Mouse (Mus musculus) midbrain, embryonic 13.5 days (tissue): ENCODE results near the gene Kcnk3. TPM values are rescaled to one million over a fixed set of nuclear protein-coding genes. Genes with fewer than 3 reads are reported as not detected.

Experiments used
- ATAC-seq: fragments of 200-750 bp; cut with Nextera tagmentation; 2 replicates; pipeline ENCODE4 v1.8.0; 2017; ENCODE audit warnings: mild to moderate bottlenecking, moderate TSS enrichment, moderate library complexity
- H3K27ac ChIP-seq: fragments of 300-500 bp; sonication (generic); 2 replicates; pipeline ENCODE4 v1.5.1; 2015; ENCODE audit warnings: inconsistent platforms, mild to moderate bottlenecking, moderate library complexity
- H3K27me3 ChIP-seq: fragments of 300-500 bp; sonication (generic); 2 replicates; pipeline ENCODE4 v1.6.1; 2015; ENCODE audit warnings: mild to moderate bottlenecking, inconsistent platforms
- H3K36me3 ChIP-seq: fragments of 300-500 bp; sonication (generic); 2 replicates; pipeline ENCODE4 v1.6.1; 2015; ENCODE audit warnings: mild to moderate bottlenecking, inconsistent platforms
- H3K4me1 ChIP-seq: fragments of 300-500 bp; sonication (generic); replicated peaks from 2 replicates; pipeline ENCODE4 v1.6.1; 2015; ENCODE audit warnings: inconsistent platforms
- H3K4me2 ChIP-seq: fragments of 300-500 bp; sonication (generic); replicated peaks from 2 replicates; pipeline ENCODE4 v1.6.1; 2015; ENCODE audit warnings: moderate library complexity, mild to moderate bottlenecking, inconsistent platforms
- H3K4me3 ChIP-seq: fragments of 300-500 bp; sonication (generic); replicated peaks from 2 replicates; pipeline ENCODE4 v1.5.1; 2015; ENCODE audit warnings: mild to moderate bottlenecking, inconsistent platforms
- H3K9ac ChIP-seq: fragments of 300-500 bp; sonication (generic); replicated peaks from 2 replicates; pipeline ENCODE4 v1.6.1; 2015; ENCODE audit warnings: mild to moderate bottlenecking, inconsistent platforms
- H3K9me3 ChIP-seq: fragments of 300-500 bp; sonication (generic); 2 replicates; pipeline ENCODE4 v1.6.1; 2016; ENCODE audit warnings: mild to moderate bottlenecking, inconsistent platforms
- WGBS: fragments of 180-500 bp; shearing (Covaris S2); methylation state at CpG from one replicate; pipeline ENCODE4 v1.1.7; 2015; 5-methylcytosine and 5-hydroxymethylcytosine counted together
- polyA plus RNA-seq: library from polyadenylated mRNA; unstranded; fragments of >200 nt; fragmentation: Nextera tagmentation; extraction: Ambion mirVana; gene quantifications from 2 replicates; pipeline ENCODE4 v1.2.1, GENCODE M21; 2015

Gene Kcnk3
- polyA plus RNA-seq, 1 experiment from 2014 or later = 1.9 TPM

DNA sequence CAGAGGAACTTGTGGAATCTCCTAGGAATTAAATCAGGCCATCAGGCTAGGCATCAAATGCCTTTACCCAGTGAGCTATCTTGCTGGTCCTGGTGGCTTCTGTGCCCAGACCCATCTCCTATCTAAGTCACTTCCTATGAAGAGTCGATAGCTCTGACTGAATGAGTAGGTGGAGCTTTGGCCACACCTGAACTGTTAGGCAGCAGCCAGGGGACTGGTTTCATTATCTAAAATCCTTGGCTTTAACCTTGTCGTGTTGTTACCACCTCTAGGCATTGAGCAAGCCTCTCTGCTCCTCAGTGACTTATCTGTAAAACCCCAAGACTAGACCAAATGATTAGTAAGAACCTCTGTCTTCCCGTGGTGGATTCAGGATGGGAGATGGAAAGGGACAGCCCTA lies 29.4 kb downstream of the Kcnk3 start:
- Histone ChIP-seq H3K4me2 (no peak overlapping the region), H3K9me3 (no peaks in the 10 kb centered on the region), H3K9ac (no peak overlapping the region), H3K27ac (no peak overlapping the region), H3K27me3 (peaks cover 21% of the 10 kb centered on the region), H3K4me1 (peaks cover 16% of the 10 kb centered on the region), H3K36me3 (no peaks in the 10 kb centered on the region), H3K4me3 (no peak overlapping the region)
- no peak for ATAC-seq
- WGBS = 41% methylated on average over 3 of the region's 3 CpGs

DNA sequence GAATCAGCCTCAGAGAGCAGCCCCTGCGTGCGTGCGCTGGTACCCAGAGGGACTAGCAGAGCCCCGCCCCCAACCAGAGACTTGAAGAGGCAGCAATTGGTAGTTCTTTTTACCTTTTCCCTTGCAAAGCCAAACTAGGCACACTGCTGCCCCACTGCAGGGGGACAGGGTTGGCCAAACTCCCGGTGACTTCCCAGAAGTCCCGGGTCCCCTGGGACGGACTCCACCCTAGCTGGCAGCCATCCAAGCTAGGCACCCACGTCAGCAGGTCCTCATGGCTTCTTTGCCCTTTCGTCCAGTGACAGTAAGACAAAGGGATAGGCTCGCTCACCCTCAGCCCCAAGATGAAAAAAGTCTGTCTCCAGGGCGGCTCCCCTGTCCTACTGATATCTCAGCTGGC lies 29.9 kb downstream of the Kcnk3 start:
- Histone ChIP-seq H3K36me3 (no peaks in the 10 kb centered on the region), H3K4me1 (peaks cover 21% of the 10 kb centered on the region), H3K27me3 (peaks cover 25% of the 10 kb centered on the region), H3K4me3 (no peak overlapping the region), H3K9me3 (no peaks in the 10 kb centered on the region), H3K9ac (no peak overlapping the region), H3K4me2 (no peak overlapping the region), H3K27ac (no peak overlapping the region)
- ATAC-seq = no peak
- 36% methylated on average over 11 of the region's 11 CpGs for WGBS

DNA sequence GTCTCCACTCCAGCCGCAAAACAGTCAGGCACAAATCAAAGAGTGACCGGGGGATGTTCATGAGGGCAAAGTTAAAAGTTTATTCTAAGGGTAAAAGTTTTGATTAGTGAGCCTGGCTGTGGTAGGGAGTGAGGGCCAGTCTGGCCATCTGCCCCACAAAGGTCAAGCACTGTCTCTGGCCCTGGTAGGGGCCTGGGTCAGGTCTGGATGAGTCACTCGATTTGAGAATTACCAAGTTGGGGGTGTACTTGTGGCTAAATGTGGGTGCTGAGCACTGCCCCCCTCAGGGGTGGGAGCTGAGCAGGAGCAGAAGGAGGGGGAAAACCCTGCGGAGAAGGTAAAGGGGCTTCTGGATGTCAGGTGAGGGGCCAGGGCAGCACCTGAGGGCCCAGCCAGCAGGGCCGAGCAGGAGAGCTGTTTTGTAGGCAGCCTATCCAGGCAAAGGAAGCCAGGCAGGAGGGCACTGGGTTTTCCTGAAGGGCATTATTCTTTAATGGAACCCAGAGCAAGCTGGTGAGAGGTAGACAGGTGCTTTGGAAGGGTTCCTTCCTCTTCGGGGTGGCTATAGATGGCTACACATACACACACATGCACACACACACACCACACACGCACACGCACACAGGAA lies 30.5 kb downstream of the Kcnk3 start:
- no peak overlapping the region for H3K9ac ChIP-seq
- no peak overlapping the region for H3K27ac ChIP-seq
- no peaks in the 10 kb centered on the region for H3K9me3 ChIP-seq
- no peak for ATAC-seq
- peaks cover 32% of the 10 kb centered on the region for H3K27me3 ChIP-seq
- H3K36me3 ChIP-seq = no peaks in the 10 kb centered on the region
- H3K4me3 ChIP-seq = no peak overlapping the region
- no peak overlapping the region for H3K4me2 ChIP-seq
- WGBS = 92% methylated on average over 8 of the region's 8 CpGs
- H3K4me1 ChIP-seq = peaks cover 23% of the 10 kb centered on the region

DNA sequence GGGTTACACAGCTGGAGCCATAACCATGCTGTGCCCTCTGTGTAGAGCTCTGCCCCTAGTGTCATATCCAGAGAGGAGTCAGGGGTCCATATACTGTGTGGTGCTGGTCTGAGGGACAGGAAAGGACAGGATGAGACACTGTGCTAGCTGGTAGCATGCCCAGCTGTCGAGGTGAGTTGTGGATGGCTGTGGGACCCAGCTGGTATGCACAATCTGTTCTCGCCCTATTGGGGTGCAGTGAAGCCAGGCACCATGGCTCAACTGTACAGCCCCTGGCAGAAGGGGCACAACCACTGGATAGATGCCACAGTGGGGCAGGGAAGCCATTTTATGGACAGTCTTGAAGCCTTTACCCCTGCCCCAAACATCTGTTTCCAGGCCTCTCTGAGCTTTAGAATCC lies 31.2 kb downstream of the Kcnk3 start:
- Histone ChIP-seq H3K4me2 (no peak overlapping the region), H3K9ac (no peak overlapping the region), H3K9me3 (no peaks in the 10 kb centered on the region), H3K4me1 (peaks cover 23% of the 10 kb centered on the region), H3K27ac (no peak overlapping the region), H3K36me3 (no peaks in the 10 kb centered on the region), H3K4me3 (no peak overlapping the region), H3K27me3 (peaks cover 39% of the 10 kb centered on the region)
- no peak for ATAC-seq
- 66% methylated on average over 2 of the region's 2 CpGs for WGBS

DNA sequence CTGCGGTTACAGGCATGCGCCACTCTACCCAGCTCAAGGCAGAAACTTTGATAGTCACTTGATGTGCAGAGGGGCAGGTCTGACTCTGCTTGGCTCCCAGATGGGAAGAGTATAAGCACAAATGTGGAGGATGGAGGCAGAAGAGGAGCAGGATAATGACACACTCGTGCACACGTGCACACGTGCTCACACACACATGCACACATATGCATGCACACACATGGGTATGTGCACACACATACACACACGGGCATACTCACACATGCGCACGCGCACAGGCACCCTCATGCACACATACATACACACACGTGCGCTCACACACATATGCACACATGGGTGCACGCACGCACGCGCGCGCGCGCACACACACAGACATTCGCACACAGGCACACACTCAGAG lies 32.6 kb downstream of the Kcnk3 start:
- Histone ChIP-seq H3K27ac (no peak overlapping the region), H3K27me3 (peaks cover 45% of the 10 kb centered on the region), H3K9me3 (no peaks in the 10 kb centered on the region), H3K4me1 (peaks cover 23% of the 10 kb centered on the region), H3K36me3 (no peaks in the 10 kb centered on the region), H3K9ac (no peak overlapping the region), H3K4me3 (no peak overlapping the region), H3K4me2 (no peak overlapping the region)
- 96% methylated on average over 20 of the region's 20 CpGs for WGBS
- no peak for ATAC-seq

DNA sequence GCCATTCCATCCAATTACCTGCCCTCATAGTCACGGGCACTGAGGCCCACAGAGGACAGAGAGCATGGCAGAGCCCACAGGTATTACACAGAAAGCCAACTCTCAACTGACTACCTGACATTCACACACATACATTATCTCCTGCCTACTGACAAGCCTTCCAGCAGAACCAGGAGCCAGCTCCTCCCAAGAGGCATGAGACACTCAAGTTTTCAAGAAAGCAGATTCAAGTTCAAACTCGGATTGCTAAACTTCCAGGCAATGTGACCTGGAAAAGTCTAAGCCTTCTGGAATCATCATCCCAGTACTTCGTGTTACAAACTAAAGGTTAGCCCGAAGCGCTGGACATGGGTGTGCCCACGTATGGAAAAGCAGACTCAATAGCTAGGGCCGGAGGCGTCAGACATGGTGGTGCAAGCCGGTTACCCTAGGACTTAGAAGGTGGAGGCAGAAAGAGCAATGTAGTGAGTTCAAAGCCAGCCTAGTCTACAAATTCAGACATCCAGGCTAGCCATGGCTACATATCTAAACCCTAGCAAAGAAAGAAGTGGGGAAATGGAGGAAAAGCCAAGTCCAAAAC lies 33.3 kb downstream of the Kcnk3 start:
- H3K9me3 ChIP-seq = no peaks in the 10 kb centered on the region
- H3K4me3 ChIP-seq = no peak overlapping the region
- H3K27ac ChIP-seq = no peak overlapping the region
- ATAC-seq = no peak
- no peak overlapping the region for H3K9ac ChIP-seq
- peaks cover 47% of the 10 kb centered on the region for H3K27me3 ChIP-seq
- H3K36me3 ChIP-seq = no peaks in the 10 kb centered on the region
- H3K4me2 ChIP-seq = no peak overlapping the region
- H3K4me1 ChIP-seq = peaks cover 23% of the 10 kb centered on the region
- WGBS = 92% methylated on average over 9 of the region's 9 CpGs

DNA sequence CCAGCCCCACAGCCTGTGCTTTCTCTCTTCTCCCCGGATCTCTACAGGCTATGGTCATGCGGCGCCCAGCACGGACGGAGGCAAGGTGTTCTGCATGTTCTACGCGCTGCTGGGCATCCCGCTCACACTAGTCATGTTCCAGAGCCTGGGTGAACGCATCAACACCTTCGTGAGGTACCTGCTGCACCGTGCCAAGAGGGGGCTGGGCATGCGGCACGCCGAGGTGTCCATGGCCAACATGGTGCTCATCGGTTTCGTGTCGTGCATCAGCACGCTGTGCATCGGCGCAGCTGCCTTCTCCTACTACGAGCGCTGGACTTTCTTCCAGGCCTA lies 33.8 kb downstream of the Kcnk3 start:
- H3K4me3 ChIP-seq = peak overlapping the region; percentile 40
- ATAC-seq = peak; percentile 28
- H3K9me3 ChIP-seq = no peaks in the 10 kb centered on the region
- no peak overlapping the region for H3K27ac ChIP-seq
- peaks cover 47% of the 10 kb centered on the region for H3K27me3 ChIP-seq
- H3K9ac ChIP-seq = peak overlapping the region; percentile 63; the same call in 1 of the 2 replicates
- peak overlapping the region; percentile 78 for H3K4me2 ChIP-seq
- H3K4me1 ChIP-seq = peaks cover 19% of the 10 kb centered on the region
- H3K36me3 ChIP-seq = no peaks in the 10 kb centered on the region
- 50% methylated on average over 22 of the region's 22 CpGs for WGBS

DNA sequence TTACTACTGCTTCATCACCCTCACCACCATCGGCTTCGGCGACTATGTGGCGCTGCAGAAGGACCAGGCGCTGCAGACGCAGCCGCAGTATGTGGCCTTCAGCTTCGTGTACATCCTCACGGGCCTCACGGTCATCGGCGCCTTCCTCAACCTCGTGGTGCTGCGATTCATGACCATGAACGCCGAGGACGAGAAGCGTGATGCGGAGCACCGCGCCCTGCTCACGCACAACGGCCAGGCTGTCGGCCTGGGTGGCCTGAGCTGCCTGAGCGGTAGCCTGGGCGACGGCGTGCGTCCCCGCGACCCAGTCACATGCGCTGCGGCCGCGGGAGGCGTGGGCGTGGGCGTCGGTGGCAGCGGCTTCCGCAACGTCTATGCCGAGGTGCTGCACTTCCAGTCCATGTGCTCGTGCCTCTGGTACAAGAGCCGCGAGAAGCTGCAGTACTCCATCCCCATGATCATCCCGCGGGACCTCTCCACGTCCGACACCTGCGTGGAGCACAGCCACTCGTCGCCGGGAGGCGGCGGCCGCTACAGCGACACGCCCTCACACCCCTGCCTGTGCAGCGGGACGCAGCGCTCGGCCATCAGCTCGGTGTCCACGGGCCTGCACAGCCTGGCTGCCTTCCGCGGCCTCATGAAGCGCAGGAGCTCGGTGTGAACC lies 34.3 kb downstream of the Kcnk3 start:
- ATAC-seq = peak; percentile 74
- H3K4me2 ChIP-seq = peak overlapping the region; percentile 78
- no peak overlapping the region for H3K27ac ChIP-seq
- peak overlapping the region; percentile 63 for H3K9ac ChIP-seq
- no peaks in the 10 kb centered on the region for H3K9me3 ChIP-seq
- H3K27me3 ChIP-seq = peaks cover 47% of the 10 kb centered on the region
- peaks cover 19% of the 10 kb centered on the region for H3K4me1 ChIP-seq
- WGBS = 2% methylated on average over 69 of the region's 69 CpGs
- H3K4me3 ChIP-seq = peak overlapping the region; percentile 40
- H3K36me3 ChIP-seq = no peaks in the 10 kb centered on the region

DNA sequence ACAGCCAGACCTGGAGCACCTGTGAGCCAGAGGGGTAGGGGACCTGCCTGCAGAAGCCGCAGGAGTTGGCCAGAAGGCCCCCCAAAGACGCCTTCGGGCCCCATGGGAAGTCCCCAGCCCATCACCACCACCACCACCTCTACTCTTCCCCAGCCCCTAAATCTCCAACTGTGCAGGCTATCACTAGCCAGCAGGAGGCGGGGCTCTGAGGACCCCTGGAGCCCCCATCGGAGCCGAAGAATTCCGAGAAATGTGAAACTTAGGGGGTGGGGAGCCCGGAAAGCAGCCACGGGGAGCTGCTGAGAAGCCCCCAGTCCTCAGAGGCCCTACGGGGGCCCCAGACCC lies 34.8 kb downstream of the Kcnk3 start:
- Histone ChIP-seq H3K9me3 (no peaks in the 10 kb centered on the region), H3K36me3 (no peaks in the 10 kb centered on the region), H3K4me2 (peak overlapping the region; percentile 78), H3K9ac (peak overlapping the region; percentile 63; the same call in 1 of the 2 replicates), H3K27ac (no peak overlapping the region), H3K4me1 (peaks cover 16% of the 10 kb centered on the region), H3K4me3 (peak overlapping the region; percentile 40), H3K27me3 (peaks cover 47% of the 10 kb centered on the region)
- no peak for ATAC-seq
- 3% methylated on average over 10 of the region's 10 CpGs for WGBS

DNA sequence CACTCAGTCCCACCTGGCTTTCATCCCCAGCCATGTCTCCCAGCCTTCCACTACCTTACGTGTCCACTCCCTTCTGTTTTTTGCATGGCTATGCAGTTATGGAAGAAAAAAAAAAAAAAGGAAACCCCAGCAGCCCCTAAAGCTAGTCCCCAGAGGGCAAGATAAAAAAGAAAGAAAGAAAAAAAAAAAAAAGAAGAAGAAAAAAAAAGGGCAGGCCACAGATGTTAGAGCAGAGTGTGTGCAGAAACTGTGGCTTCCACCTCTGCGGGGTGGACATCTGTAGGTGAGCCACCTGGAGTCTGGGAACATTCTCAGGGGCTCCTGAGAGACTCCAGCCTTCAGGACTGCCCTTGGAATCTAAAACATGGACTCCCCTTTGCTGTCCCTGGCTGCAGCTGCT lies 35.4 kb downstream of the Kcnk3 start:
- H3K4me2 ChIP-seq = peak overlapping the region; percentile 78; the same call in 1 of the 2 replicates
- H3K9me3 ChIP-seq = no peaks in the 10 kb centered on the region
- no peaks in the 10 kb centered on the region for H3K36me3 ChIP-seq
- no peak overlapping the region for H3K27ac ChIP-seq
- H3K4me3 ChIP-seq = no peak overlapping the region
- H3K4me1 ChIP-seq = peaks cover 14% of the 10 kb centered on the region
- 56% methylated on average over 2 of the region's 2 CpGs for WGBS
- peaks cover 47% of the 10 kb centered on the region for H3K27me3 ChIP-seq
- no peak for ATAC-seq
- H3K9ac ChIP-seq = no peak overlapping the region

DNA sequence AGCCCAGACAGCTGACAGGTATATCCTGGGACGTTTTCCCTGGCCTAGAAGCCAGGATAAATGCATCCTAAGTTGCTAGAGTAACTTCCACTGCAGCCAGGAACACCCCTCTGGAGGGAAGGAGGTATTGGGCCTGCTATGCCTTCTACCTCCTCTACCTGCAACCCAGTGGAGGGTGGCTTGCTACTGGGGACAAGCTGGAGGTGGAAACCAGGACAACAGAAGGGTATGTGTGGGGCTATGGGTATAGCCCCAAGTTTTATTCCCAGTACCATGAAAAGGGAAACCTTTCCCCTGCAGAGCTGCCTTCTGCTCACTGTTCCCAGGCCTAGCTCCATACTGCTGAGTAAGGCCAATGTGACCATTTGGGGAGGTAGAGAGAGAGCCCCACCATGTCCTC lies 36.3 kb downstream of the Kcnk3 start:
- Histone ChIP-seq H3K27ac (no peak overlapping the region), H3K36me3 (no peaks in the 10 kb centered on the region), H3K9me3 (no peaks in the 10 kb centered on the region), H3K4me2 (no peak overlapping the region), H3K9ac (no peak overlapping the region), H3K4me3 (no peak overlapping the region), H3K27me3 (peaks cover 47% of the 10 kb centered on the region), H3K4me1 (peaks cover 14% of the 10 kb centered on the region)
- ATAC-seq = no peak
- 37% methylated on average over 1 of the region's 1 CpGs for WGBS

DNA sequence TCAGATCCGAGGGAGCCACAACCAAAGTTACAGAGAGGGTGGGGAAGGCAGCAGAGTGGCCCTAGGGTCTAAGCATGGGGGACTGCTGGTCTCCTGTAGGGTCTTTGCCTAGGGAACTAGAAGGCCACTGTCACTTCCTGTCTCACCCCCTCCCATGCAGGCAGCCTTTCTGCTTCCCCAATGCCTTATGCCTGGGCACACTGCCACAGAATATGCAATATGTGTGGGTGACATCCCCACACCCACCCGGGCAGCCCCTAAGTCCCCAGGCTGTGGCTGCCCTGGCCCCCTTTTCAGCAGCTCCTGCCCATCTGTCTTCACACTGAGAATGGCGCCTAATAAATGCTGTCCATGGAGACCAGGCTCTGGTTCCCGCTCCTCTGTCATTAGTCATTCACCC lies 36.9 kb downstream of the Kcnk3 start:
- no peak overlapping the region for H3K27ac ChIP-seq
- no peak overlapping the region for H3K4me2 ChIP-seq
- peaks cover 47% of the 10 kb centered on the region for H3K27me3 ChIP-seq
- H3K4me3 ChIP-seq = no peak overlapping the region
- no peaks in the 10 kb centered on the region for H3K36me3 ChIP-seq
- H3K9ac ChIP-seq = no peak overlapping the region
- peaks cover 14% of the 10 kb centered on the region for H3K4me1 ChIP-seq
- no peaks in the 10 kb centered on the region for H3K9me3 ChIP-seq
- WGBS = 62% methylated on average over 4 of the region's 4 CpGs
- no peak for ATAC-seq
